ENCODE assay signal across 21 mouse cellular contexts in the genomic region with DNA sequence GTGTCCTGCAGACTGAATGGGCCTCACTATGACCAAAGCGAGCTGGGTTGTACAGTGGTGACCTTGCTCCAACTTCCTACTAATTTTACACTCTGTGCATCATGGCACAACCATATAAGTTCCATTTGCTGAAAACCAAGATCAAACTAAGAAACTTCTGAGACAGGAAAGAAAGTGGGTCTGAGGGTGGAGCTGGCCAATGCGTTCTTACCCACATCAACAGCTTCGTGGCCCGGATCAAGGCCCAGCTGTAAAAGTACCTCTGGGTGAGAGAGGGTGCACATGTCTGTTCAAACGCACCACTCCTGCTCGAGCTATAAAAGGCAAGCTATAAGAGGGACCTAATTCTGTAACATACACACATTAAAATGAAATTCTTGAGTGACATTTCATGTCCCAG. TPM values are rescaled to one million over a fixed set of nuclear protein-coding genes. Genes with fewer than 3 reads are reported as not detected.
"Had no signal": no experiment of that assay in that cellular context is flagged by ENCODE, and none has a peak within 500 bp of the region (broad histone marks: within the 10 kb centered on the region; RNA-seq: fewer than 3 reads in every experiment).

No protein-coding gene starts in this region.

- H3K27me3 ChIP-seq: intestine, embryonic 15.5 days; limb, embryonic 13.5 days; midbrain, embryonic 15.5 days; neural tube, embryonic 13.5 days had no signal

- H3K4me3 ChIP-seq: intestine, embryonic 15.5 days; layer of hippocampus, adult 2 months; limb, embryonic 13.5 days; midbrain, embryonic 10.5 days; midbrain, embryonic 15.5 days; neural tube, embryonic 13.5 days had no signal

- H3K27ac ChIP-seq: intestine, embryonic 15.5 days; layer of hippocampus, adult 2 months; limb, embryonic 13.5 days; liver, embryonic 14.5 days; midbrain, embryonic 10.5 days; midbrain, embryonic 15.5 days; neural tube, embryonic 13.5 days had no signal

- H3K4me1 ChIP-seq: intestine, embryonic 15.5 days; limb, embryonic 13.5 days; midbrain, embryonic 10.5 days; midbrain, embryonic 15.5 days; neural tube, embryonic 13.5 days had no signal

- DNase-seq: kidney, adult 18-20 months; kidney, postnatal 10 days; kidney, postnatal 4 days; left cerebral cortex, postnatal 4 days; lung, adult 18-20 months; lung, postnatal 36 days; retina, postnatal 1 day; thymus, postnatal 14 days had no signal

- ATAC-seq: intestine, embryonic 15.5 days; midbrain, embryonic 15.5 days had no signal

- H3K36me3 ChIP-seq: intestine, embryonic 15.5 days; limb, embryonic 13.5 days; midbrain, embryonic 10.5 days; midbrain, embryonic 15.5 days; neural tube, embryonic 13.5 days had no signal

RNA-seq across cellular contexts. Expression of a gene that starts 51.9 kb away (rescaled TPM):
- total RNA-seq: layer of hippocampus, adult 2 months; layer of hippocampus, postnatal 10 days; liver, adult 2 months; megakaryocyte progenitor cell, adult 5-6 weeks; monocyte, adult 5-6 weeks had no signal
- polyA plus RNA-seq: intestine, embryonic 15.5 days; kidney, embryonic 14.5 days; limb, embryonic 13.5 days; liver, adult 2 months; lung, embryonic 16.5 days; midbrain, embryonic 10.5 days; midbrain, embryonic 15.5 days; neural tube, embryonic 13.5 days had no signal
